14 mouse cellular contexts compared by ENCODE assay signal in genomic region chr3:84271794-84272193, GRCm38 (mm10). TPM values are rescaled to one million over a fixed set of nuclear protein-coding genes. Genes with fewer than 3 reads are reported as not detected.
DNase-seq lines count a peak whose midpoint lies in the region; ATAC-seq lines count a peak whose summit lies in the region.
"Had no signal": no experiment of that assay in that cellular context is flagged by ENCODE, and none has a peak within 500 bp of the region (broad histone marks: within the 10 kb centered on the region; RNA-seq: fewer than 3 reads in every experiment).

No protein-coding gene starts in this region.

- no peak overlapping the region for H3K9ac ChIP-seq in kidney, embryonic 16.5 days (replicated peaks; ENCODE audit: low read length)
- H3K9ac ChIP-seq in liver, embryonic 15.5 days: no peak overlapping the region
- H3K9ac ChIP-seq: lung, embryonic 14.5 days had no signal

- no peaks in the 10 kb centered on the region for H3K9me3 ChIP-seq in kidney, embryonic 16.5 days (ENCODE audit: low read length)
- no peaks in the 10 kb centered on the region for H3K9me3 ChIP-seq in liver, embryonic 15.5 days (replicated peaks)

- peak overlapping the region; percentile 93; the same call in 1 of the 2 replicates for H3K27ac ChIP-seq in kidney, embryonic 16.5 days (ENCODE audit: low read length)
- H3K27ac ChIP-seq in liver, embryonic 15.5 days (replicated peaks): peak overlapping the region; percentile 46; the same call in 1 of the 2 replicates

- ATAC-seq in kidney, embryonic 16.5 days (ENCODE audit: low FRiP score, low TSS enrichment): no peak
- ATAC-seq in erythroblast, adult 5-6 weeks (replicated peaks; ENCODE audit: low FRiP score, poor library complexity, severe bottlenecking): peak; percentile 64
- no peak for ATAC-seq in liver, embryonic 15.5 days (ENCODE audit: insufficient read depth)
- ATAC-seq in CD4-positive, CD25-positive, alpha-beta regulatory T cell, adult 4 months: no peak

- no peak overlapping the region for H3K4me3 ChIP-seq in kidney, embryonic 16.5 days (ENCODE audit: low read length)
- H3K4me3 ChIP-seq in liver, embryonic 15.5 days (replicated peaks): no peak overlapping the region
- H3K4me3 ChIP-seq: megakaryocyte, embryonic 14.5 days; myocyte had no signal

- H3K27me3 ChIP-seq in kidney, embryonic 16.5 days (ENCODE audit: insufficient read depth, low read length): no peaks in the 10 kb centered on the region
- H3K27me3 ChIP-seq in liver, embryonic 15.5 days: 0 out of 2 replicates have a peak, but pooled peaks cover 10% of the 10 kb centered on the region

- DNase-seq in cerebellum, postnatal 10 days: peak; percentile 24 to 28
- no peak for DNase-seq in cerebellum, adult 8-10 months
- no peak for DNase-seq in kidney, postnatal 10 days
- DNase-seq in frontal cortex, postnatal 14 days (ENCODE audit: low spot score in 2 of 2): no peak
- DNase-seq: gastrocnemius, postnatal 25 days; left cerebral cortex, postnatal 4 days; lung, embryonic 14.5 days; thymus, adult 18-20 months had no signal

- H3K4me2 ChIP-seq in kidney, embryonic 16.5 days (replicated peaks; ENCODE audit: low read depth, low read length): no peak overlapping the region
- H3K4me2 ChIP-seq in liver, embryonic 15.5 days: no peak overlapping the region
- H3K4me2 ChIP-seq: lung, embryonic 14.5 days had no signal

- H3K36me3 ChIP-seq in kidney, embryonic 16.5 days (ENCODE audit: insufficient read depth, low read length): no peaks in the 10 kb centered on the region
- H3K36me3 ChIP-seq in liver, embryonic 15.5 days (replicated peaks): no peaks in the 10 kb centered on the region

- 82% methylated on average over 10 of the region's 10 CpGs for WGBS in kidney, embryonic 16.5 days
- 60% methylated on average over 10 of the region's 10 CpGs for WGBS in liver, embryonic 15.5 days (ENCODE audit: insufficient replicate concordance)

- H3K4me1 ChIP-seq in kidney, embryonic 16.5 days (ENCODE audit: insufficient read depth, low read length): peaks cover 37% of the 10 kb centered on the region
- H3K4me1 ChIP-seq in liver, embryonic 15.5 days (replicated peaks): peaks cover 42% of the 10 kb centered on the region
- H3K4me1 ChIP-seq: megakaryocyte, embryonic 14.5 days had no signal

RNA-seq across cellular contexts. Expression of gene Trim2, which starts 34.9 kb away (rescaled TPM):
- 25.5 and 28.3 TPM in 2 replicates for polyA plus RNA-seq in kidney, embryonic 16.5 days (2015; fragmentation: Nextera tagmentation; extraction: Ambion mirVana)
- total RNA-seq in erythroblast, adult 5-6 weeks (2015; ENCODE audit: low replicate concordance): 1.9 and 3.8 TPM in 2 replicates
- 4.3 and 4.5 TPM in 2 replicates for total RNA-seq in erythroblast, adult 5-6 weeks (2017; ENCODE audit: low replicate concordance)
- polyA plus RNA-seq in liver, embryonic 15.5 days (2015; fragmentation: Nextera tagmentation; extraction: Ambion mirVana): 4.8 and 5.6 TPM in 2 replicates
- polyA plus RNA-seq in CD4-positive, CD25-positive, alpha-beta regulatory T cell, adult 4 months (2017; shearing (Covaris generic)): 1 to 10 TPM; 3.9 to 4.0 TPM

Comparison
In these comparisons a context has a peak if more than half of its experiments do, and no peak if none do; other contexts are left out.
1. DNase-seq: peak in cerebellum, postnatal 10 days (2 of 2); none in cerebellum, adult 8-10 months (single experiment), kidney, postnatal 10 days (single experiment) and frontal cortex, postnatal 14 days (0 of 2).